Mouse (Mus musculus): ENCODE measurements around the gene Kif20b.

Kif20b gene

GRCm38 (mm10) chr19:34920066-34920465, 2.1 kb upstream of the Kif20b start:
- DNase-seq (ENCODE audit: low spot score) = no peak

GRCm38 (mm10) chr19:34920531-34920930, 1.6 kb upstream of the Kif20b start:
- DNase-seq (ENCODE audit: low spot score) = no peak

GRCm38 (mm10) chr19:34921253-34921651, 909 bp upstream of the Kif20b start:
- peak; percentile 6 for DNase-seq (ENCODE audit: low spot score)

GRCm38 (mm10) chr19:34922603-34922963, 422 bp downstream of the Kif20b start:
- DNase-seq (ENCODE audit: low spot score) = no peak

- DNase-seq (ENCODE audit: low spot score) = no peak
Observed at GRCm38 (mm10) chr19:34947206-34947605, 25.0 kb downstream of the Kif20b start.

- no peak for DNase-seq (ENCODE audit: low spot score)
Observed at GRCm38 (mm10) chr19:34953842-34954541, 31.8 kb downstream of the Kif20b start.

- no peak for DNase-seq (ENCODE audit: low spot score)
Observed at GRCm38 (mm10) chr19:34959369-34959768, 37.2 kb downstream of the Kif20b start.

- no peak for DNase-seq (ENCODE audit: low spot score)
Observed at GRCm38 (mm10) chr19:34984742-34985141, 62.6 kb downstream of the Kif20b start.

- DNase-seq (ENCODE audit: low spot score) = no peak
Observed at GRCm38 (mm10) chr19:34990443-34990842, 68.3 kb downstream of the Kif20b start.

- DNase-seq (ENCODE audit: low spot score) = peak; percentile 8
Observed at GRCm38 (mm10) chr19:34992969-34993527, 70.9 kb downstream of the Kif20b start.

GRCm38 (mm10) chr19:35015058-35015457, 92.9 kb downstream of the Kif20b start:
- DNase-seq (ENCODE audit: low spot score) = no peak

- DNase-seq (ENCODE audit: low spot score) = no peak
Observed at GRCm38 (mm10) chr19:35017474-35018208, 95.5 kb downstream of the Kif20b start.

- DNase-seq (ENCODE audit: low spot score) = no peak
Observed at GRCm38 (mm10) chr19:35018209-35018581, 96.0 kb downstream of the Kif20b start.
